Mouse (Mus musculus): ENCODE data around the gene Sdcbp2.

Sdcbp2 gene

DNA sequence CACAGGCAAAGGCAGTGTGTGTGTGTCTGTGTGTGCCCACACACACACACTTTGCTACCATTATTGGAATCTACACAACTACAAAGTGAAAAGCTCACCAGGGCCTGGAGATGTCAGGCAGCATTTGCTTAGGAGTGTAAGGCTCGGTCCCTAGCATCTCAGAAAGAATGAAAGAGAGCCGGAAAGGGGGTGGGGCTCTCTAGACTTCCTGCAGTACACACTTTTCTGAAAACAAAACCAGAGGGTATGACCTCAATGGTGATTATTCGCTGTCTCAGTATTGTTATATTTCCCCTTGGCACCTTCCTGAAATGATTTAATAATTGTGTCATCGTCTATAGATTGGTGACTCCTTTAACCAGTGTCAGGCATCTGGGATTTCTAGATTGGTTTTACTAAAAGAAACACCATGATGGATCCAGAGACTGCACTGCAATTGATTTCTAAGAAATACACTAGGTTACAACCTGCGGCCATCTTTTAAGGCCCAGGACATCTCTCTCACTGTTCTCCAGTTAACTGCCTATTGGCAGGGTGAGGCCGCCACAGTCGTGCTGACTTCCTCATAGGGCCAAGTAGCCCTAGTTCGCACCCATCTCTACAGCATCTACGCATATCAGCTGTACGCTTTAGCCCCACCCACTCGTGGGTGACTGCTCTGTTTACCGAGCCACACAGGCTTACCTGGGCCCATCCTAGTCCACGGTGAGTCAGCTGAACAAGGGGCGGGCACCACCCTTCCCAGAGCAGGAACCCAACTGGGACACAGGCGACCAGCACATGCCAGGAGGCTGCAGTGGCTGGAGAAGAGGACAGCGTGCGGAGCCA is at the start of gene Sdcbp2:
Gene Sdcbp2 (plus strand): TSS at position 750 of the 828 bp plus-strand sequence.
- in situ Hi-C loops (cut with MboI, MseI), result loop anchor here (5.0 to 25.0 kb wide), 3 partner anchors 77 to 1215 kb away; partner anchors contain the start of genes Nsfl1c (in 1 of the 2) and Srxn1 (in 1 of the 2)

DNA sequence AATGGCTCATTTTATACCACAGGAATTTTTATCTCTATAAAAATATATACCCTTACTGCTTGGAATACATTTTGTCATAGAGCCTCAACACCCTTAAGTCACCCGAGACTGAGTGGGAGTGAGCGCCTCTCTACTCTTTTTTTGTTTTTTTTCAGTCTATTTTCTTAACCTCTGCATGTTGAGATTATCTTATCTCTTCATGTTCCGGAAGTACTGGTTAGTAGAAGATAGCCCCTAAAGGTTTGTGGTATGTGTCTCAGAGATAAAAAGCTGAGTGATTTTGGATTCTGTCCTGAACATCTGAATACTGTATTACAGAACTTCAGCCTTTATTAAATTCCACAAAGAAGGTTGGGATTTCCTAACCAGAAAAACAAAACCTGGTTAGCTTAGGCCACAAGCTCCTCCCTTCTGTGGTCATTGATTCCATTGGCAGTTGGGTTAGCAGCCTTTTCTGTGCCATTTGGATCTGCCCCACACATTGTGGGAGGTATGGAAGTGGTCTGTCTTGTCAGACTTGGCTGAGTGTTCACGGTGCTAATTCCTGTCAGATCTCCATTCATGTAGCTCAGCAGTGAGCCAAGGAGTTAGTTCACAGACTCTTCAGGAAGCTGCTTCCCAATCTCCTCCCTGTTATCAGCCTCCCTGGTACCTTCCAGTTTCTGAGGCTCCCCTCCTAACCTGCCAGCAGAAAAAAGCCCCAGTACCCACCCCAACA is 47.9 kb upstream of the Sdcbp2 start:
- in situ Hi-C loops (cut with MboI, MseI), result loop anchor here in 1 of 2 experiments (5.0 to 25.0 kb wide), 2 partner anchors 32 to 612 kb away; partner anchors contain the start of genes Abhd12, Gins1 and Nsfl1c

DNA sequence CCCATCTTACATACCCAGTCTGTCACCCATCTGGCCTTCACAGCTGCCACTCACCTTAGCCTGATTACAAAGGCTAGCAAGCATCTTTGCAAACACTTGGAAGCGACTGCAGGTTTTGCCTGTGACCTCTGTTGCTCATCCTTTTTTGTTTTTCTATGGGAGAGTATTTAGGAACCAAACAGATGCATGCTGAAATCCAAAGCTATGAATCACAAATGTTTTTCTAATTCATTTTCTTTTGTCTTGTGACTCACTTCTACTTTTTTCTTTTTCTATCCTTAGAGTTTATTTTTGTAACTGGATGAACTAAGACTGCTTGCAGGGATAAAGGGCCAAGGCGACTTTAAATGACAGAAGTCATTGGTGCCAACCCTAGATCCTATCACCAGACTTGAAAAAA is 46.9 kb upstream of the Sdcbp2 start:
- in situ Hi-C loops (cut with MboI, MseI), result loop anchor here in 1 of 2 experiments (5.0 to 25.0 kb wide), 2 partner anchors 33 to 613 kb away; partner anchors contain the start of genes Abhd12, Gins1 and Nsfl1c

DNA sequence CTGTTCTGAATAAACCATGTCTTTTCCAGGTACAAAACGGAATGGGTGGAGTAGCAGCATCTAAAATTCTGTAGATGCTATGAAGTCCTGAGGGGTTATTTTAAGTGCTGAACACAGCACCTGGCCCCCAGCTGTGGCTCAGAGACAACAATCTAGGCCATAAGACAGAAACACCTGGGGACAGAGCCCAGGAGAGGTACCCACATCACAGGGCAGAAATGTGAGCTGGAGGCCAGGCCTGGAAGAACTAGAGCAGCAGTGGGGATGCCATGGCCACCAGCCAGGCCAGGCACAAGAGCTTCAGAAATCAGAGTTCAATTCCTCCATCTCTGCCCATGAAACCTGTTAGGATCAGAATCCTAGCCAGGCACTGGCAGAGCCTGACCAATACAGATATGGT is 44.4 kb upstream of the Sdcbp2 start:
- in situ Hi-C loops (cut with MboI, MseI), result loop anchor here in 1 of 2 experiments (5.0 to 25.0 kb wide), 2 partner anchors 36 to 616 kb away; partner anchors contain the start of genes Abhd12, Gins1 and Nsfl1c

DNA sequence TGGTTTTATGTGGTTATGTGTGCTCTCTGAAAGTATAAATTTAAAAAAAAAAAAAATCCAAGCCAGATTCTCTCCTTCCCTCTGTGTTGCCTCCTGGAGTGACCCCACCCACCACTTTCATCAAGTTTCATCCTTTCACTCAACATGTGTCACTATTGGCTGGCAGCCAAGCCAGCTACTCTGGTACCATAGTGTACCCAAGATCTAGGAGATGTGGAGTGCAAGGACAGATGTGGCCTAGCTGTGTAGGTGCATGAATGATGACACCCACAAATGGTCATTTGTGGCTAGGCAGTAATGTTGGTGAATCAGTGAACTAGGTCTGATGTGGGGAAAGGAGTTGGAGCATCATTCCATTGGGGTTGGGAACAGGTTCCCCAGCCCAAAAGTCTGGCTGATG is 43.3 kb upstream of the Sdcbp2 start:
- in situ Hi-C loops (cut with MboI, MseI), result loop anchor here in 1 of 2 experiments (5.0 to 25.0 kb wide), 2 partner anchors 37 to 617 kb away; partner anchors contain the start of genes Abhd12, Gins1 and Nsfl1c

DNA sequence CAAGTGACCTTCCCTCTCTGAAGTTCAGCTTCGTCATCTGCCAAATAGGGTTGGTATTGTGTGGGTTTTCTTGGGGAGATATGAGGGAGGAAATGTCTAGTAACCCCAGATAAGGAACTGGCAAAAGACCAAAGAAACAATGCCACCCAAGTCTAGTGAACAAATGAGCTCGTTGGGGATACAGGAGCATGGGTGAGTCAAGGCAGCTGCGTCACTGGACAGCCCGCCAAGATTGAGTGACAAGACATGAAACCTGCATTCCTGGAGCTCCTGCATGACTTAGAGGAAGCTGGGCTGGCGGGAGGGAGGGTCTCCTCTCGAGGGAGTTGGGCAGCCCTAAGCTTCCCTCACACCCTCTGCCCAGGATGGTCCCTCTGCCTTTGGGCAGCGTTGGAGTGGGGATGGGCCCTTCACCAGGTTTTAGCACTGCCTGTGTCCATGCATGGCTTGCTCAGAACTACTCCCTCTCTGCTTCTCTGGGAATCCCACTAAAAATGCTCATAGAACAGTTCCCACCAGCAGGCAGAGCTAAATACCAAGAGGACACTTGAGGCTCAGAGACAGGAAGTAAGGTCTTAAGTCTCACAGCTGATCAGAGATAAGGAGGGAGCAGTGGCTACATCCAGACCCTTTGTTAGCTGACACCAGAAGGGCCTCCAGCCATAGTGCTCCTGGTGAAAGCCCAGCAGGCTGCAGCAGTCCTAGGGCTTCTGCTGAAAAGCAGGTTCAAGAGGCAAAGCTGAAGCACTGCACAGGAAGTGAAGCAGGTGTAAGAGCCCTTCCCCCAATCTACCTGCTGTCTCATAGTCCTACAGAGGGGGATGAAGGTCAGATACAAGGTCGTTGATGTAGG is 41.8 kb upstream of the Sdcbp2 start:
- in situ Hi-C loops (cut with MboI, MseI), result loop anchor here (5.0 to 25.0 kb wide), 2 partner anchors 437 to 618 kb away; partner anchors contain the start of genes Abhd12 (in 1 of the 2) and Gins1 (in 1 of the 2)

DNA sequence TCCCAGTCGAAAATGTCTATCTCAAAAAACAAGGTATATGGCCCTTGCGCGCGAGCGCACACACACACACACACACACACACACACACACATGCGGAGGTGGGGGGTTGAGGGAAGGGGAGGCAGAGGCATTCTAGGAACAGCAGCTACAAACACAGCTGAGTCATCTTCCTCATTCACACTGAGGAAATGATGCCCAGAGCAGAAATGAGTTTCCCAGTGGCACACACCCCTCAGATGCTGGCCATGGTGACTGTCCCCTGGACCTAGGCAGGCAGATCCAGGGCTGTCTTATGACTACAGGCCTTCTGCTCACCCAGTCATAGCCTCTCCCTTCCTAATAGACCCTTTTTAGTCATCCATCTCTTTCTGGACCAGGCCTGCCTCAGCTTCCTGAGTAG is 38.8 kb upstream of the Sdcbp2 start:
- in situ Hi-C loops (cut with MboI, MseI), result loop anchor here (5.0 to 25.0 kb wide), 2 partner anchors 434 to 621 kb away; partner anchors contain the start of genes Abhd12 (in 1 of the 2) and Gins1 (in 1 of the 2)

DNA sequence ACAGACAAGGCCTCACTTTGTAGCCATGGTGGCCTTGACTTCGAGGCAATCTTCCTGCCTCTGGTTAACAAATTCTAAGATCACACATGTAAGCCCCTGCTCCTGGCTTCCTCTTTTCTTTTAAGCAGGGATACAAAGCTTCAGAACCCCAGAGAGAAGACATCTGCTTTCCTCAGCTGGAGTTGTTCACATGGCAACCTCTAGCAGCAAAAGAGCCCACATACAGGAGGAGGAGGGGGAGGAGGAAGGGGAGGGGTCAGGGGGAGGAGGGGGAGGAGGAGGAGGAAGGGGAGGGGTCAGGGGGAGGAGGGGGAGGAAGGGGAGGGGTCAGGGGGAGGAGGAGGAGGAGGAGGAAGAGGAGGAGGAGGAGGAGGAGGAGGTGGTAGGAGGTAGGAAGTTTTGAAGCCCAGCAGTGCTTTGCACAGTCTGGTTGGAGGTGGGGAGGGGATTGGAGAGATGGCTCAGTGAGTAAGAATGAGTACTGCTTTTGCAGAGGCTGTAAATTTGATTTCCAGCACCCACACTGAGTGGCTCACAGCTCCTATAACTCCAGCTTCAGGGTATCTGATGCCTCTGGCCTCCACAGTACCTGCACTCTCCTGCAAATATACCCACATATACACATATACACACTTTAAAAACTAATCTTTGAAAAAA is 36.3 kb upstream of the Sdcbp2 start:
- in situ Hi-C loops (cut with MboI, MseI), result loop anchor here in 1 of 2 experiments (25.0 kb wide), 1 partner anchor 624 kb away; the partner anchor contains the start of genes Abhd12 and Gins1

DNA sequence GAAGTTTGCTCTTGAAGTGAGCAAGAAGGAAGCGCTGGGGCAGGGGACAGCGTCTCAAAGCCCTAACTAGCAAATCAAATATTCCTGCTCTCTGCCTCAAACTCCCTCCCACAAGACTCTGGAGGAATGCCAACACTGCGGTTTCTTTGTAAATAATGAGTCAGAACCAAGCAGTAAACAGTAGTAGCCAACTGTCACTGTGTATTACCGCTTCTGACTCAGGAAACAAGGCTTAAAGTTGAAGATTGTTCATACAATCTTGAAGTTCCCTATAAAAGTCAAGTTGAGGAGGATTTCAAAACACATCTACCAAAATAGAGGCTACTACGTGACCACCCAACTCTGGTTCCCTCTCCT is 35.8 kb upstream of the Sdcbp2 start:
- in situ Hi-C loops (cut with MboI, MseI), result loop anchor here in 1 of 2 experiments (25.0 kb wide), 1 partner anchor 624 kb away; the partner anchor contains the start of genes Abhd12 and Gins1

DNA sequence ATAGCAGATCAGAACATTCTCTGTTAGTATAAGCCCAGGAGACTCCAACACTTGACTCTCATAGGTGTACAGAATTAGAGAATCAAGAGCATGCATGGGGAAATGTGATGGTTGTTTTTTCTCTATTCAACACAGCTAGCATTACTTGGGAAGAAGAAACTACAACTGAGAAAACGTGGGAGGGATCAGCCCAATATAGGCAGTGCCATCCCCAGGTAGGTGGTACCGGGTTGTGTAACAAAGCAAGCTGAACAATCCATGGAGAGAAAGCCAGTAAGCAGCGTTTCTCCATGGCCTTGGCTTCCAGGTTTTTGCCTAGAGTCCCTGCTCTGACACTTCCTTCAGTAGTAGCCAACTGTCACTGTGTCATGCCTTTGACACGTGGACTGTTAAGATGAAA is 33.8 kb upstream of the Sdcbp2 start:
- in situ Hi-C loops (cut with MboI, MseI), result loop anchor here in 1 of 2 experiments (25.0 kb wide), 1 partner anchor 626 kb away; the partner anchor contains the start of genes Abhd12 and Gins1

DNA sequence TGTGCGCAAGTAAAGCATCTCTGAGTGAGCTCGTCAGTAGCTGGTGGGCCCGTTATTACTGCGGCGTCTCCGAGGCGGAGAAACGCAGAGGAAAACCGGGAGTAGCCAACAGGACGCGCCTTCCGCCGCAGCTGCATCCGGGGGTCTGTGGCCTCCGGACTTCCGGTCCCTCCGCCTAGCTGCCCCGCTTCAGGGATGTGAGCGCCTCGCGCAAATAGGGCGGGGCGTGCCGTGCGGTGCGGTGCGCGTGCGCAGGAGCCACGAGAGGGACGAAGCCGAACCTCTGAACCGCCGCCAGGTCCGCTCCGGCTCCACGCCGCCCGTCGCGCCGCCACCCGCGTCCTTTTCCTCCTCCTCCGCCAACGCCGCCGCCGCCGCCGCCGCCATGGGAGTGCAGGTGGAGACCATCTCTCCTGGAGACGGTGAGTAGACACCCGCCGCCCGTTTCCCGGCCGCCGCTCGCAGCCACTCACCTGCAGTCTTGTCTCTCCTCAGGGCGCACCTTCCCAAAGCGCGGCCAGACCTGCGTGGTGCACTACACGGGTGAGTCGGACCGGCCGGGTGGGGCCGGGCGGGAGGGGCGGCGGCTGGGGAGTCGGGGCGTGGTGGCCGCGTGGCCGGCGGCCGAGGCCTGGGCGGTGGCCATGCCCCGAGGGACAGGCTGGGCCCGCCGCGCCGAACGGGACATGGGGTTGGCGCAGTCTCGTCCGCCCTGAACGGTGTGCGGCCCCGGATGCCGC is 29.9 kb upstream of the Sdcbp2 start, which contains the start of gene Fkbp1a:
Gene Fkbp1a (plus strand): TSS at position 161 of the 740 bp plus-strand sequence.
- in situ Hi-C loops (cut with MboI, MseI), result loop anchor here in 1 of 2 experiments (25.0 kb wide), 1 partner anchor 630 kb away; the partner anchor contains the start of genes Abhd12 and Gins1

DNA sequence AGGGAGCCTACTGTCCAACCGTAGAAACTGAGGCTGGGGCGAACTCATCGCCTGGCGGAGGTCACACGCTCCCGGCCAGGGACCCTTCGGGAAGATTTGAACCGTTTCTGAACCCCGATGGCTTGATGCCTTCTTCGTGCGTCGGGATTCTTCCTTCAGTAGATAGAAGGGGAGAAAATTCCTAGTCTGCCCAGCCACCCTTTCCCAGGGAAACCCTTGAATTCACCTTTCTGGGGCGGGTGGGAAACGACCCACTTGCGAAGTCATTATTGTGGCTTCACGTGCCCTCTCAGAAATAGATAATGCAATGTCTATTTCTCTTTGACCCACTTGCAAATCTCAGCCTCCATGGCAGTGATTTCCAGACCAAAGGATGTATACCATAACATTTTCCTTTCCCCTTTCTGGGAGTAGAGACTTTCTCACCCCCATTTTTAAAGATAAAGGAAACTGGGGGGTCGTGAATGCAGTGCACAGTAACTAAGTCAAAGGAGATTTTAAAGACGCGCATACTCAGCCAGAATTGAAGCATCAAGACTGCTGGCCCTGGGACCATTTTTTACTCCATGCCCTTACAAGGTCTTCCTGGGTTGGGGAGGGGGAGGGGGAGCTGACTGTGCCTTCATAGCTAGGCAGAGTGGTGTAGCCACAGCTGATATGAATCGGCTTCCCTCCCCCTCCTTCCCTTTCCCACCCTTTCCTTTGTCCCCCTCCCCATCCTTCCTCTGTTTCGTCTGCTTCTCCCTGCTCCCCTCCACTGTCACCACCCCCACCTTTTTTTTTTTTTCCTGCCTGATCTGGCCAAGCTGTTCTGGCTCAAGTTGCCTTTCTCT is 29.1 kb upstream of the Sdcbp2 start:
- in situ Hi-C loops (cut with MboI, MseI), result loop anchor here in 1 of 2 experiments (25.0 kb wide), 1 partner anchor 631 kb away; the partner anchor contains the start of genes Abhd12 and Gins1

DNA sequence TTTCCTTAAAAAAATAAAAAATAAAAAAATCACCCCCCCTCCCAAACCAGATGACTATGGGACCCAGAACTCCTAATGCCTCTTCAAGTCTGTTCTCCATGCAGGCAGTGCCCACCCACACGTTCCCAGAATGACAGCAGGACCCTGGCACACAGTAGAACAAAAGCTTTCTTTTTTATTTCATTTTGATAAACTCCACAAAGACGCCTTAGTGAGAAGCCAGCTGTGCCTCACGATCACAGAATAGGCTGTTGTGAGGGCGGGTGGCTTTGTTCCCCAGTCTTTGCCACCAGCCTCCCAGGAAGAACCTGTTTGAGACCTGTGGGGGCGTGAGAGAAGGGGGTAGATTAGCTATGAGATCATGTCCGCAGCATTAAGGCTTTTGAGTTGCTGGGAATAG is 27.7 kb upstream of the Sdcbp2 start:
- in situ Hi-C loops (cut with MboI, MseI), result loop anchor here in 1 of 2 experiments (25.0 kb wide), 1 partner anchor 632 kb away; the partner anchor contains the start of genes Abhd12 and Gins1

DNA sequence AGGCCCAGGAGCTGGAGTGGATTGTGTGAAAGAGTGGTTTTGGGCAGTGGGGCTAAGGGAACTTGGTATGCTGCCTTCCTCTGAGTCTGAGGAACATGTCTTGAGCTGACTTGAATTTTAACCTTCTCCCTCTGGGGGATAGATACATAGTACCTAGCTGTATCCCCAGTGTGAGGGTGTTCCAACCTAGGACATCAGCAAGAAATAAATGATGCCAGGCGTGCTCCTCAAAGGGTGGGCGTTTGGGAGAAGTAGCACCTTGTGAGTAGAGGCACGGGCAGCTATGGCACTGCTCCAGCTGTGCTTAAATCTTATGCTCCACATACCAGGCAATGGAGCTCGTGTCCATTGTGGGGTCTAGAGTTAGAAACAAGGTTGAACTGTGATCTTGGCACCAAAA is 25.9 kb upstream of the Sdcbp2 start:
- in situ Hi-C loops (cut with MboI, MseI), result loop anchor here in 1 of 2 experiments (25.0 kb wide), 1 partner anchor 634 kb away; the partner anchor contains the start of genes Abhd12 and Gins1

DNA sequence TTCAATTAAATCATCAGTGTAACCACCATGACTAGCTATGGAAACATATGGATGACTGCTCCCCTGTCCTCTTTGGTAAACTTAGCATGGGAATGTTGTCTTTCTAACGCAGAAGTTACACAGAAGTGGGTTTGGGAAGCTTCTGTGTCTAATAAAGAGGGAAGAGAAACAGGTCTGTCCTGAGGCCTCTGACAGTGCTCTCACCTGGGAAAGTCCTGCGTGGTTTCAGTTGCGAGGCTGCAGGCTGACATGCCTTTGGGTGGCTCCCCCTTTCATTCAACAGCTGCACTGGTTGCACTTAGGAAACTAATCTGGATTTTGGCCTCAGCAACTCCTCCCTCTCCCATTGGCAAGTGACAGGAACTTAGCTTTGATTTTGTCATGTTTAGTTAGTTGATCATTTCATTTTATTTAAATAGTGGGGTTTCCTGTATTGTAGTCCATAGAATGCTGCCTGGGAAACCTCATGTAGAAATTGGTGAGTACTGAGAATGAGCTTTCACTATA is 22.8 kb upstream of the Sdcbp2 start:
- in situ Hi-C loops (cut with MboI, MseI), result loop anchor here (5.0 to 25.0 kb wide), 3 partner anchors 637 to 1238 kb away; partner anchors contain the start of genes Abhd12 (in 1 of the 2), Cst7 (in 1 of the 2) and Gins1 (in 1 of the 2)

DNA sequence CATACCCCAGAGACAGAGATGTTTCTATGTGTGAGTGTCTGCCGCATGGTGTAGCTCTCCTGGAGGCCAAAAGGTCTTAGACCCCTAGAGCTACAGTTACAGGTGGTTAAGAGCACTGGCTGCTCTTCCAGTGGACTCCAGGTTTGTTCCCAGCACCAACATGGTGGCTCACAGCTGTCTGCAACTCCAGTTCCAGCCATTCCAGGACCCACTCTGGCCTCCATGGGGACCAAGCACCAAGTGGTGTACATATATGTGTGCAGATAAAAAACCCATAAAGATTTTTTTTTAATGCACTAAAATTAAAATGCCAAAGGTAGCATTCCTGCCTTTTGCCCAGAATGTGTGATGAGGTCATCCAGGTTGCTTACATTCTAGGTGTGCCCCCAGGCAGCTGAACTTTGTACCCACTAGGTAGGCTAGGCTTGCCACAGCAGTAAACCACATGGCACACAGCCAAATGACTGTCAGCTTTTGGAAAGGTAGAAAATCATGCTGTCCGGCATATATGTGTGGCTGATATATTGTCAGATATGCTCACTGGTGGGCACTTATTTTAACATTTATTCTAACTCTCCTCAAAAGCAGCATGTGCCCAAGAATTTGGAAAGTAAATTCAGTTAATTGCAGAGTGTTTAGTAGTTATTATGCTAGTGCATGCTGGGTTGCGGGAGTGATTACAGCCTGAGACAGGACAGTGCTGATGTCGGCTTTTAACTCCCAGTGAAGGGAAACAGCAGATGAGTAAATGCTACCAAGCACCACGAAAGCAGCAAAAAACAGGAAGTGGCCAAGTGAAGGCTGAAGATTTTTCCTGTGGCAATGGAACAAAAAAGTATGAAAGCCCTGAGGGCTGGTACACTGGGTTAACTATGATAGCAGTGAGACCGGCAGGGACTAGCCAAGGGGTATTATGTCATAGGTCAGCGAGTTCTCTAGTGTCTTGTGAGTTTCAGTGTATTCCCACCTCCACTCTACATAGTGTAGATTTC is 9.2 kb upstream of the Sdcbp2 start:
- in situ Hi-C loops (cut with MboI, MseI), result loop anchor here in 1 of 2 experiments (25.0 kb wide), 1 partner anchor 1224 kb away; no protein-coding TSS in a partner anchor

All from T-helper 17 cell (primary cell).